Mouse (Mus musculus): ENCODE measurements around the gene Nipa2.

Gene Nipa2

GRCm38 (mm10) chr7:55962004-55962908, at the start of gene Nipa2:
Nipa2 (minus strand) TSS chr7:55962476.
- peak; percentile 94 to 98 for DNase-seq (ENCODE audit: inconsistent age in 2 of 2, low spot score in 1 of 2)

- no peak for DNase-seq (ENCODE audit: inconsistent age in 2 of 2, low spot score in 1 of 2)
These were observed 48.7 kb upstream of the Nipa2 start for GRCm38 (mm10) chr7:56011018-56011333.

- DNase-seq (ENCODE audit: inconsistent age in 2 of 2, low spot score in 1 of 2) = peak in 1 of 2 experiments; percentile 45
These were observed 48.2 kb upstream of the Nipa2 start for GRCm38 (mm10) chr7:56010318-56011017.

- no peak for DNase-seq (ENCODE audit: inconsistent age in 2 of 2, low spot score in 1 of 2)
These were observed 36.7 kb upstream of the Nipa2 start for GRCm38 (mm10) chr7:55998997-55999396.

- peak in 1 of 2 experiments; percentile 30 for DNase-seq (ENCODE audit: inconsistent age in 2 of 2, low spot score in 1 of 2)
These were observed 32.7 kb upstream of the Nipa2 start for GRCm38 (mm10) chr7:55995013-55995412.

GRCm38 (mm10) chr7:55991858-55992257, 29.6 kb upstream of the Nipa2 start:
- no peak for DNase-seq (ENCODE audit: inconsistent age in 2 of 2, low spot score in 1 of 2)

- DNase-seq (ENCODE audit: inconsistent age in 2 of 2, low spot score in 1 of 2) = no peak
These were observed 28.9 kb upstream of the Nipa2 start for GRCm38 (mm10) chr7:55991129-55991528.

GRCm38 (mm10) chr7:55986526-55987214, 24.4 kb upstream of the Nipa2 start:
- DNase-seq (ENCODE audit: inconsistent age in 2 of 2, low spot score in 1 of 2) = peak; percentile 67 to 92

- DNase-seq (ENCODE audit: inconsistent age in 2 of 2, low spot score in 1 of 2) = no peak
These were observed 22.5 kb upstream of the Nipa2 start for GRCm38 (mm10) chr7:55984754-55985153.

GRCm38 (mm10) chr7:55983107-55983506, 20.8 kb upstream of the Nipa2 start:
- no peak for DNase-seq (ENCODE audit: inconsistent age in 2 of 2, low spot score in 1 of 2)

GRCm38 (mm10) chr7:55982010-55982700, 19.9 kb upstream of the Nipa2 start:
- no peak for DNase-seq (ENCODE audit: inconsistent age in 2 of 2, low spot score in 1 of 2)

GRCm38 (mm10) chr7:55981511-55981910, 19.2 kb upstream of the Nipa2 start:
- no peak for DNase-seq (ENCODE audit: inconsistent age in 2 of 2, low spot score in 1 of 2)

GRCm38 (mm10) chr7:55974429-55974828, 12.2 kb upstream of the Nipa2 start:
- no peak for DNase-seq (ENCODE audit: inconsistent age in 2 of 2, low spot score in 1 of 2)

GRCm38 (mm10) chr7:55969415-55969814, 7.1 kb upstream of the Nipa2 start:
- no peak for DNase-seq (ENCODE audit: inconsistent age in 2 of 2, low spot score in 1 of 2)

- no peak for DNase-seq (ENCODE audit: inconsistent age in 2 of 2, low spot score in 1 of 2)
These were observed 6.1 kb upstream of the Nipa2 start for GRCm38 (mm10) chr7:55968258-55968901.

- DNase-seq (ENCODE audit: inconsistent age in 2 of 2, low spot score in 1 of 2) = no peak
These were observed 4.7 kb upstream of the Nipa2 start for GRCm38 (mm10) chr7:55966866-55967460.

- no peak for DNase-seq (ENCODE audit: inconsistent age in 2 of 2, low spot score in 1 of 2)
These were observed 1.8 kb downstream of the Nipa2 start for GRCm38 (mm10) chr7:55960506-55960905.

- no peak for DNase-seq (ENCODE audit: inconsistent age in 2 of 2, low spot score in 1 of 2)
These were observed 2.5 kb downstream of the Nipa2 start for GRCm38 (mm10) chr7:55959801-55960200.

- peak; percentile 35 to 67 for DNase-seq (ENCODE audit: inconsistent age in 2 of 2, low spot score in 1 of 2)
These were observed 4.4 kb downstream of the Nipa2 start for GRCm38 (mm10) chr7:55957916-55958315.

- no peak for DNase-seq (ENCODE audit: inconsistent age in 2 of 2, low spot score in 1 of 2)
These were observed 5.1 kb downstream of the Nipa2 start for GRCm38 (mm10) chr7:55957178-55957577.
